Mouse (Mus musculus): ENCODE results near the gene Rbfox1. TPM values are rescaled to one million over a fixed set of nuclear protein-coding genes. Genes with fewer than 3 reads are reported as not detected.

The Rbfox1 gene
- polyA plus RNA-seq, 1 experiment from 2014 or later, result 3.9 TPM

DNA sequence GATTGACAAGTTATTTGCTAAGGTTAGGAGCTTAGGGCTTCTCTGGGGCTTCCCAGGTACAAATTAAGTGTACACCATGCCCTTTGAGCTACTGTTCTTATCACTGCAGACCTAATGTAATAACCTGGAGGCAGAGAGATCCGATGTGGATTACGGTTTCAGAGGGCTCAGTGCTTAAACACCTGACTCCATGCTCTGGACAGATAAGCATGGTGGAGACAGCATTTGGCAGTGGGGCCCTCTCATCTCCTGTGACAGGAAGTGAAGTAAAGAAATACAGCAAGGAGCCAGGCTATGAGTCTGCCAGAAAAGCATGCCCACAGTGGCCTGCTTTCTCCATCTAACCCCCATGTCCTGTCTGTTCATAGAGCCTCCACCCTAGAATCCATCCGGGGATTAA, 213.0 kb downstream of the Rbfox1 start:
- no peak for ATAC-seq
- 88% methylated on average over 3 of the region's 3 CpGs for WGBS
- H3K27me3 ChIP-seq (replicated peaks; ENCODE audit: control insufficient read depth, insufficient read depth, low read length), result no peaks in the 10 kb centered on the region
- no peak overlapping the region for H3K9ac ChIP-seq (ENCODE audit: low read depth, low read length)
- H3K36me3 ChIP-seq (ENCODE audit: control insufficient read depth, insufficient read depth, low read length), result no peaks in the 10 kb centered on the region
- no peak overlapping the region for H3K4me2 ChIP-seq (ENCODE audit: low read depth, low read length)
- no peak overlapping the region for H3K27ac ChIP-seq (ENCODE audit: low read length)
- H3K4me1 ChIP-seq (ENCODE audit: control insufficient read depth, insufficient read depth, low read length), result no peaks in the 10 kb centered on the region
- no peaks in the 10 kb centered on the region for H3K9me3 ChIP-seq (ENCODE audit: control insufficient read depth, low read length)
- no peak overlapping the region for H3K4me3 ChIP-seq (ENCODE audit: low read length)

- no peak overlapping the region for H3K4me2 ChIP-seq (ENCODE audit: low read depth, low read length)
- H3K9me3 ChIP-seq (ENCODE audit: control insufficient read depth, low read length), result no peaks in the 10 kb centered on the region
- no peak overlapping the region for H3K4me3 ChIP-seq (ENCODE audit: low read length)
- H3K9ac ChIP-seq (ENCODE audit: low read depth, low read length), result no peak overlapping the region
- WGBS, result 83% methylated on average over 2 of the region's 2 CpGs
- no peaks in the 10 kb centered on the region for H3K36me3 ChIP-seq (ENCODE audit: control insufficient read depth, insufficient read depth, low read length)
- H3K27ac ChIP-seq (ENCODE audit: low read length), result no peak overlapping the region
- no peaks in the 10 kb centered on the region for H3K27me3 ChIP-seq (replicated peaks; ENCODE audit: control insufficient read depth, insufficient read depth, low read length)
- H3K4me1 ChIP-seq (ENCODE audit: control insufficient read depth, insufficient read depth, low read length), result no peaks in the 10 kb centered on the region
- ATAC-seq, result no peak
These were observed 214.4 kb downstream of the Rbfox1 start for GRCm38 (mm10) chr16:6099598-6099997.

DNA sequence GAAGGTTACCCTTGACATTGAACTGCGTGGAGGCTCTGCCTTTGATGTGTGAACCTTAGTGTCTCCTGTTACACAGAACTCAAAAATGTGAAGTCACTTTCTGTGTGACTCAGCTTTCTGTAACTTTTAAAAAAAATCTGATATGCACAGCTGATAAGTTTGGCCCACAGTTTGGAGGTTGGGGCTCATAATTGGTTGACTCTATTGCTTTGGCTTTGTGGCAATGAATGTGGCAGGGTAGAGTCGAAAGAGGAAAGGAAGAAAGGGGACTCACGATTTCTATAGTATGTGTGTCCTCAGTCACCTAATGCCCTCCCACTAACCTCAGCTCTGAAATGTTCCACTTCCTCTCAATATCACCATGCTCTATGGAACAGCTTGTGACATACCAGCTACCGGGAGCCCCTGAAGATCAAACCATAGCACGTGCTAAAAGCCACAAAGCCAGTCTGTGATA, 215.3 kb downstream of the Rbfox1 start:
- Histone ChIP-seq H3K36me3 (ENCODE audit: control insufficient read depth, insufficient read depth, low read length) (no peaks in the 10 kb centered on the region), H3K27ac (ENCODE audit: low read length) (no peak overlapping the region), H3K4me1 (ENCODE audit: control insufficient read depth, insufficient read depth, low read length) (no peaks in the 10 kb centered on the region), H3K4me2 (ENCODE audit: low read depth, low read length) (no peak overlapping the region), H3K27me3 (replicated peaks; ENCODE audit: control insufficient read depth, insufficient read depth, low read length) (no peaks in the 10 kb centered on the region), H3K9ac (ENCODE audit: low read depth, low read length) (no peak overlapping the region), H3K9me3 (ENCODE audit: control insufficient read depth, low read length) (no peaks in the 10 kb centered on the region), H3K4me3 (ENCODE audit: low read length) (no peak overlapping the region)
- 75% methylated on average over 5 of the region's 5 CpGs for WGBS
- ATAC-seq, result no peak

DNA sequence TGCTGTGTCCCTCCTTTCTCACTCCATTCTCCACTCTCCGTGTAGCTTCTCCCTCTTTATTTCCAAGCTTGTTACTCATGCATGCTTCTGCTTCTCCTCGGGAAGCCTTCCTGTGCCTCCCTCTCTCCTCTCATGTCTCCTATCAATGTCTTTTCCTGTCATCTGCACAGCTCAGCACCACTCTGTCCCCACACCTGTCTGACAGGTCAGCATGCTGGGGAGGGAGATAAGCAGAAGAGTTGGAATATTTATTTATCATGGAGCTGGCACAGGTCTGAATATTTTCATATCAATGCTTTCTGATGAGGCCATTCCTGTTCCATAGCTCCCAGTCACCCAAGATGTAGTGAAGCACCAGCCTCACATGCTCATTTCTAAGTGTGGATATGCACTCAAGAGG, 218.6 kb downstream of the Rbfox1 start:
- no peaks in the 10 kb centered on the region for H3K4me1 ChIP-seq (ENCODE audit: control insufficient read depth, insufficient read depth, low read length)
- no peaks in the 10 kb centered on the region for H3K36me3 ChIP-seq (ENCODE audit: control insufficient read depth, insufficient read depth, low read length)
- no peak overlapping the region for H3K4me3 ChIP-seq (ENCODE audit: low read length)
- no peaks in the 10 kb centered on the region for H3K27me3 ChIP-seq (replicated peaks; ENCODE audit: control insufficient read depth, insufficient read depth, low read length)
- no peak for ATAC-seq
- H3K27ac ChIP-seq (ENCODE audit: low read length), result no peak overlapping the region
- H3K9ac ChIP-seq (ENCODE audit: low read depth, low read length), result no peak overlapping the region
- no peak overlapping the region for H3K4me2 ChIP-seq (ENCODE audit: low read depth, low read length)
- H3K9me3 ChIP-seq (ENCODE audit: control insufficient read depth, low read length), result no peaks in the 10 kb centered on the region
- 66% methylated on average over 2 of the region's 2 CpGs for WGBS

- no peaks in the 10 kb centered on the region for H3K4me1 ChIP-seq (ENCODE audit: control insufficient read depth, insufficient read depth, low read length)
- H3K9ac ChIP-seq (ENCODE audit: low read depth, low read length), result no peak overlapping the region
- H3K4me2 ChIP-seq (ENCODE audit: low read depth, low read length), result no peak overlapping the region
- H3K4me3 ChIP-seq (ENCODE audit: low read length), result no peak overlapping the region
- no peaks in the 10 kb centered on the region for H3K9me3 ChIP-seq (ENCODE audit: control insufficient read depth, low read length)
- H3K27ac ChIP-seq (ENCODE audit: low read length), result no peak overlapping the region
- H3K27me3 ChIP-seq (replicated peaks; ENCODE audit: control insufficient read depth, insufficient read depth, low read length), result no peaks in the 10 kb centered on the region
- WGBS, result 97% methylated on average over 3 of the region's 3 CpGs
- H3K36me3 ChIP-seq (ENCODE audit: control insufficient read depth, insufficient read depth, low read length), result no peaks in the 10 kb centered on the region
- no peak for ATAC-seq
These were observed 225.0 kb downstream of the Rbfox1 start for GRCm38 (mm10) chr16:6110121-6110520.

DNA sequence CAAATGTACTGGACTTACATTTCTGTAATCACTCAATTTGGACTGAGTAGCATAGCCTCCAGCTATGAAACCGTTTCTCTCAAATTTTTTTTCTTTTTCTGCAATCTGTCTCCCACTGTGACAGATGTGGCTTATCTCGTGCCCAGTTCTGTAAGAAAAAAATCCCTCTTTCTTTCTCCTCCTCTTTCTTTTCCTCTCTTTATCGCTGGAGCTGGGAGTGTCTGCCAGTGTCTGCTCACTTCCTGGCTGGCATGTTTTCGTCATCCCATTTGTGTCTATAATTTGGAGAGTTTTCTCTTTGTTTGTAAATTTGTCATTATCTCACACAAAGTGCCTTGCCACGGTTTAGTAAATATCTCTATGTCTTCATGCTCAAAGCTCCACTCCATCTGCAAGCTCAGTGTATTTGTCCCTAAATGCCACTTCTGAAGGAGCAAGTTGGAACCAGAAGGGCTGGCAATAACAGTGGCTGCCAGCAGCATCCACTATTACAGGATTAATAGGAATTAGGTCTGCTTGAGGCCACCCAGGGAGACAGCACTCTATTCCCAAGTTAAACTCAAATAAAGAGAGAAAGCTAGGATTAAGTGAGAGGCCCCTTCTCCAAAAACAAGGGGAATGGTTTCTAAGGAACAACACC, 228.8 kb downstream of the Rbfox1 start:
- 29% methylated on average over 5 of the region's 5 CpGs for WGBS
- H3K9me3 ChIP-seq (ENCODE audit: control insufficient read depth, low read length), result no peaks in the 10 kb centered on the region
- H3K4me2 ChIP-seq (ENCODE audit: low read depth, low read length), result no peak overlapping the region
- ATAC-seq, result no peak
- no peaks in the 10 kb centered on the region for H3K36me3 ChIP-seq (ENCODE audit: control insufficient read depth, insufficient read depth, low read length)
- no peaks in the 10 kb centered on the region for H3K27me3 ChIP-seq (replicated peaks; ENCODE audit: control insufficient read depth, insufficient read depth, low read length)
- no peak overlapping the region for H3K4me3 ChIP-seq (ENCODE audit: low read length)
- no peak overlapping the region for H3K9ac ChIP-seq (ENCODE audit: low read depth, low read length)
- no peaks in the 10 kb centered on the region for H3K4me1 ChIP-seq (ENCODE audit: control insufficient read depth, insufficient read depth, low read length)
- H3K27ac ChIP-seq (ENCODE audit: low read length), result no peak overlapping the region

DNA sequence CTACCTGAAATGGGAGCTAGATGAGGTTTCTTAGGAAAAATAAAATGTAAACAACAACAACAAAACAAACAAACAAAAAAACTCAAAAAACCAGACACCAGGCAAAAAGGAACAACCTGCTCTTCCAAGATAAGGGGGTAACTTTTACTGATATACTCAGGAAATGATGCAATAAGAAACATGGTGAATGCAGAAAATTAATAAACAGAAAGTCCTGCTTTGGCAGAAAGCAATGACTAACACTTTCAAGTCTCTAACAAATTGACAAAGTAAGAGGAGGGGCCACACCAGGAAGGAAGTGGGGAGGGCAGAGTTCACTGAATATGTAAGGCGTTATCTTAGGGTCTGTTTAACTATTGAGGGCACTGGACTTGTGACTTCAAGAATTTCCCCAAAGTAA, 234.3 kb downstream of the Rbfox1 start:
- no peak overlapping the region for H3K9ac ChIP-seq (ENCODE audit: low read depth, low read length)
- WGBS, result 30% methylated on average over 1 of the region's 1 CpGs
- no peaks in the 10 kb centered on the region for H3K9me3 ChIP-seq (ENCODE audit: control insufficient read depth, low read length)
- H3K4me1 ChIP-seq (ENCODE audit: control insufficient read depth, insufficient read depth, low read length), result no peaks in the 10 kb centered on the region
- no peak overlapping the region for H3K4me2 ChIP-seq (ENCODE audit: low read depth, low read length)
- no peaks in the 10 kb centered on the region for H3K36me3 ChIP-seq (ENCODE audit: control insufficient read depth, insufficient read depth, low read length)
- H3K27ac ChIP-seq (ENCODE audit: low read length), result no peak overlapping the region
- no peak for ATAC-seq
- H3K4me3 ChIP-seq (ENCODE audit: low read length), result no peak overlapping the region
- no peaks in the 10 kb centered on the region for H3K27me3 ChIP-seq (replicated peaks; ENCODE audit: control insufficient read depth, insufficient read depth, low read length)

GRCm38 (mm10) chr16:6121232-6121631, 236.1 kb downstream of the Rbfox1 start:
- 93% methylated on average over 4 of the region's 4 CpGs for WGBS
- Histone ChIP-seq H3K27me3 (replicated peaks; ENCODE audit: control insufficient read depth, insufficient read depth, low read length) (no peaks in the 10 kb centered on the region), H3K36me3 (ENCODE audit: control insufficient read depth, insufficient read depth, low read length) (no peaks in the 10 kb centered on the region), H3K4me2 (ENCODE audit: low read depth, low read length) (no peak overlapping the region), H3K9ac (ENCODE audit: low read depth, low read length) (no peak overlapping the region), H3K4me1 (ENCODE audit: control insufficient read depth, insufficient read depth, low read length) (no peaks in the 10 kb centered on the region), H3K9me3 (ENCODE audit: control insufficient read depth, low read length) (no peaks in the 10 kb centered on the region), H3K27ac (ENCODE audit: low read length) (no peak overlapping the region), H3K4me3 (ENCODE audit: low read length) (no peak overlapping the region)
- ATAC-seq, result no peak

- no peak for ATAC-seq
- Histone ChIP-seq H3K27me3 (replicated peaks; ENCODE audit: control insufficient read depth, insufficient read depth, low read length) (no peaks in the 10 kb centered on the region), H3K9ac (ENCODE audit: low read depth, low read length) (no peak overlapping the region), H3K27ac (ENCODE audit: low read length) (no peak overlapping the region), H3K4me2 (ENCODE audit: low read depth, low read length) (no peak overlapping the region), H3K4me1 (ENCODE audit: control insufficient read depth, insufficient read depth, low read length) (no peaks in the 10 kb centered on the region), H3K36me3 (ENCODE audit: control insufficient read depth, insufficient read depth, low read length) (no peaks in the 10 kb centered on the region), H3K9me3 (ENCODE audit: control insufficient read depth, low read length) (no peaks in the 10 kb centered on the region), H3K4me3 (ENCODE audit: low read length) (no peak overlapping the region)
- WGBS, result 94% methylated on average over 22 of the region's 22 CpGs
These were observed 237.7 kb downstream of the Rbfox1 start for GRCm38 (mm10) chr16:6122859-6123258.

DNA sequence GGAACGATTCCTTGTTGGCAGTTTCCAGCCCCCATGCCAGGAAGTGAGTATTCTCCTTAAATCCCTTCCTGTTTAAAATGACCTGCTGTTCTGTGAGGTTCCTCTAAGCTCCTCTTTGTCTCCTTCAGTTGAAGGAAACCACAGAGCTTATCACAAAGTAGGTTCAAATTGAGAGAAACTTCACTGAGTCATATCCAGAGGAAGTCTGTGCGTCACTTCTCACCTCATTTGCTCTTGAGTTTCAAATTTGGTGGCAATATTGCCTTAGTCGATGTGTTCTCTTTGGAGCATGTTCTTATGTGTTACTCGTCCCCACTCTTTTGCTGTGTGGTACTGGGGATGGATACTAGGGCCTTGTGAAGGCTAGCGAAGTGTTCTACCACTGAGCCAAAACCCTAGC, 243.2 kb downstream of the Rbfox1 start:
- H3K4me2 ChIP-seq (ENCODE audit: low read depth, low read length), result no peak overlapping the region
- WGBS, result 67% methylated on average over 5 of the region's 5 CpGs

More for the DNA sequence above, 243.2 kb downstream of the Rbfox1 start:
- no peaks in the 10 kb centered on the region for H3K9me3 ChIP-seq (ENCODE audit: control insufficient read depth, low read length)
- H3K36me3 ChIP-seq (ENCODE audit: control insufficient read depth, insufficient read depth, low read length), result no peaks in the 10 kb centered on the region
- no peaks in the 10 kb centered on the region for H3K27me3 ChIP-seq (replicated peaks; ENCODE audit: control insufficient read depth, insufficient read depth, low read length)
- H3K4me1 ChIP-seq (ENCODE audit: control insufficient read depth, insufficient read depth, low read length), result no peaks in the 10 kb centered on the region
- H3K9ac ChIP-seq (ENCODE audit: low read depth, low read length), result no peak overlapping the region
- no peak for ATAC-seq
- no peak overlapping the region for H3K27ac ChIP-seq (ENCODE audit: low read length)
- H3K4me3 ChIP-seq (ENCODE audit: low read length), result no peak overlapping the region
